Comparison of ENCODE assay signal across 9 mouse cellular contexts in the genomic region with DNA sequence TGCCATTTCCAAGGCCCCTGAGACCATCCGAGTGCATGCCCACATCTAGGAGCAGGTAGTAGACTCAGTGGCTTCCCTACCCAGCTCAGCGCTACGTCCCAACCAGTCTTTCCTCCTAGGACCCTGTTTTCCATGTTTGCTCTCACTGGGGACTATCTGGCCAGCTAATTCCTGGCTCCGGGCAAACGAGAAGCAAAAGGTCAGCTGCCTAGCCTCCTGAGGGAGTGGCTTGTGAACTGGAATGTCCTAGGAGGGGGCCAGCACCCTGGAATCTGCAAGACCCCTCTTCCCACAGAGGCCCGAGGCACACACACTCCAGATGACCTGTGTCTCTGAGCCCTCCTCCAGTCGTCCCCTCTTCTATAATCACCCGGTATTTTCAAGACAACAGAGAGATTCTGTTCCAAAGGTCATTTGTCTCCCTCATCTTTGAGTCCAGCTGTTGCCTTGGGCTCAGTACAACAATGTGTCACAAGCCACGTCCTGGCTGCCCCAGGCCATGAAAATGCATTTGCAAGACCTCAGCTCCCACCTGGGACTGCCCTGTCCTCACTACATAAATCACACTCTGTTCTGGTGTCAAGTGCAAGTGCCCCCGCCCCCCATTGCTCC.
DNase-seq lines count a peak whose midpoint lies in the region; ATAC-seq and TF ChIP-seq lines count a peak whose summit lies in the region.
"Had no signal": no experiment of that assay in that cellular context is flagged by ENCODE, and none has a peak within 500 bp of the region (broad histone marks: within the 10 kb centered on the region; RNA-seq: fewer than 3 reads in every experiment).

No protein-coding gene starts in this region.

- no peak overlapping the region for H3K27ac ChIP-seq in intestine, embryonic 15.5 days
- H3K27ac ChIP-seq in lung, postnatal 0 days (ENCODE audit: low read length) = peak overlapping the region; percentile 66
- H3K27ac ChIP-seq: liver, embryonic 14.5 days had no signal

- TF ChIP-seq EP300 in lung, postnatal 0 days (IDR thresholded peaks at IDR 0.05) = peak; percentile 70; the same call in 1 of the 2 replicates

- no peak overlapping the region for H3K4me3 ChIP-seq in intestine, embryonic 15.5 days (replicated peaks)
- no peak overlapping the region for H3K4me3 ChIP-seq in lung, postnatal 0 days (ENCODE audit: low read depth, low read length)

- no peaks in the 10 kb centered on the region for H3K9me3 ChIP-seq in intestine, embryonic 15.5 days
- no peaks in the 10 kb centered on the region for H3K9me3 ChIP-seq in lung, postnatal 0 days (ENCODE audit: low read length)

- ATAC-seq in intestine, embryonic 15.5 days = 0 out of 2 replicates have a peak, but pooled peaks have one; percentile 31
- peak; percentile 94 for ATAC-seq in lung, postnatal 0 days

- WGBS in intestine, embryonic 15.5 days = 31% methylated on average over 10 of the region's 10 CpGs
- WGBS in lung, postnatal 0 days = 21% methylated on average over 10 of the region's 10 CpGs

- no peaks in the 10 kb centered on the region for H3K27me3 ChIP-seq in intestine, embryonic 15.5 days (replicated peaks)
- H3K27me3 ChIP-seq in lung, postnatal 0 days (replicated peaks; ENCODE audit: insufficient read depth, low read length) = no peaks in the 10 kb centered on the region

- H3K4me2 ChIP-seq in intestine, embryonic 15.5 days (replicated peaks) = no peak overlapping the region
- H3K4me2 ChIP-seq in lung, postnatal 0 days (replicated peaks; ENCODE audit: low read depth, low read length) = no peak overlapping the region

- DNase-seq in heart, adult 18-20 months = peak; percentile 55 to 62
- no peak for DNase-seq in heart, postnatal 25 days (ENCODE audit: low spot score)
- peak; percentile 56 for DNase-seq in embryo, embryonic 11 days
- peak; percentile 93 for DNase-seq in lung, postnatal 0 days (ENCODE audit: low spot score)
- no peak for DNase-seq in testis, postnatal 14 days (ENCODE audit: low spot score)
- DNase-seq in left cerebral cortex, postnatal 10 days (ENCODE audit: extremely low spot score in 1 of 2, low spot score in 2 of 2) = no peak
- DNase-seq in cerebellum, postnatal 4 days (ENCODE audit: low spot score in 2 of 2) = no peak

- intact Hi-C loops in heart, postnatal 25 days (cut with DNase I) = no loop called here
- intact Hi-C loops in left cerebral cortex, postnatal 10 days (cut with DNase I) = no loop called here

- H3K36me3 ChIP-seq in intestine, embryonic 15.5 days = no peaks in the 10 kb centered on the region
- no peaks in the 10 kb centered on the region for H3K36me3 ChIP-seq in lung, postnatal 0 days (ENCODE audit: insufficient read depth, low read length)

- peaks cover 6% of the 10 kb centered on the region; the same call in 1 of the 2 replicates for H3K4me1 ChIP-seq in intestine, embryonic 15.5 days (replicated peaks)
- H3K4me1 ChIP-seq in lung, postnatal 0 days (ENCODE audit: insufficient read depth, low read depth, low read length) = no peaks in the 10 kb centered on the region

- no peak overlapping the region for H3K9ac ChIP-seq in intestine, embryonic 15.5 days
- no peak overlapping the region for H3K9ac ChIP-seq in lung, postnatal 0 days (replicated peaks; ENCODE audit: low read depth)
- H3K9ac ChIP-seq: liver, embryonic 14.5 days had no signal

- no peak for TF ChIP-seq CTCF in lung, postnatal 0 days (IDR thresholded peaks at IDR 0.05)

Comparison
In these comparisons a context has a peak if more than half of its experiments do, and no peak if none do; other contexts are left out.
1. DNase-seq: peak in heart, adult 18-20 months (2 of 2), embryo, embryonic 11 days (single experiment) and lung, postnatal 0 days (single experiment); none in heart, postnatal 25 days (single experiment), testis, postnatal 14 days (single experiment), left cerebral cortex, postnatal 10 days (0 of 2) and cerebellum, postnatal 4 days (0 of 2).